Mouse (Mus musculus) kidney, postnatal 25 days (tissue): Measurements from ENCODE around the gene Rab5b.
"Not testable (repeated sequence)": the region's sequence is repeated elsewhere in the genome, so short reads cannot be mapped to it uniquely, and the experiment has no call there.

Experiments used
- DNase-seq, 2 experiments: peaks; one replicate each; pipeline ENCODE4 v3.0.0; 2021; ENCODE audit warnings: mixed read lengths in 2 of 2

Rab5b gene

GRCm38 (mm10) chr10:128695992-128696807 lies at the start of gene Rab5b:
Rab5b (minus strand) TSS chr10:128696264.
- peak; percentile 98 to 100 for DNase-seq

GRCm38 (mm10) chr10:128744680-128745601 lies 48.9 kb upstream of the Rab5b start, which contains the start of gene Dgka:
Dgka (minus strand) TSS chr10:128744855.
- peak; percentile 14 to 52 for DNase-seq

- peak; percentile 45 to 78 for DNase-seq
Observed at GRCm38 (mm10) chr10:128744211-128744610, 48.1 kb upstream of the Rab5b start.

- peak; percentile 66 to 88 for DNase-seq
Observed at GRCm38 (mm10) chr10:128743791-128744191, 47.7 kb upstream of the Rab5b start.

GRCm38 (mm10) chr10:128743235-128743634 lies 47.2 kb upstream of the Rab5b start:
- DNase-seq, result no peak

- no peak for DNase-seq
Observed at GRCm38 (mm10) chr10:128742616-128743015, 46.6 kb upstream of the Rab5b start.

GRCm38 (mm10) chr10:128740296-128740695 lies 44.2 kb upstream of the Rab5b start:
- DNase-seq, result no peak

- DNase-seq, result peak; percentile 10 to 61
Observed at GRCm38 (mm10) chr10:128737435-128737834, 41.4 kb upstream of the Rab5b start.

- DNase-seq, result no peak
Observed at GRCm38 (mm10) chr10:128731992-128732391, 35.9 kb upstream of the Rab5b start.

- DNase-seq, result peak; percentile 81 to 89
Observed at GRCm38 (mm10) chr10:128731002-128731433, 35.0 kb upstream of the Rab5b start.

- DNase-seq, result no peak
Observed at GRCm38 (mm10) chr10:128728059-128728458, 32.0 kb upstream of the Rab5b start.

- DNase-seq, result not testable (repeated sequence)
Observed at GRCm38 (mm10) chr10:128725466-128725865, 29.4 kb upstream of the Rab5b start.

GRCm38 (mm10) chr10:128715559-128716537 lies 19.8 kb upstream of the Rab5b start:
- DNase-seq, result peak in 1 of 2 experiments; percentile 15

- not testable (repeated sequence) for DNase-seq
Observed at GRCm38 (mm10) chr10:128711318-128711717, 15.3 kb upstream of the Rab5b start.

GRCm38 (mm10) chr10:128705317-128705693 lies 9.2 kb upstream of the Rab5b start:
- DNase-seq, result peak in 1 of 2 experiments; percentile 12

GRCm38 (mm10) chr10:128704491-128705316 lies 8.6 kb upstream of the Rab5b start, which contains the start of gene Cdk2:
Cdk2 (minus strand) TSS chr10:128705031.
- peak; percentile 96 to 97 for DNase-seq

- no peak for DNase-seq
Observed at GRCm38 (mm10) chr10:128703895-128704294, 7.8 kb upstream of the Rab5b start, which contains the start of gene Pmel. Pmel (plus strand) TSS chr10:128704195.

GRCm38 (mm10) chr10:128702328-128703007 lies 6.4 kb upstream of the Rab5b start:
- no peak for DNase-seq

- DNase-seq, result no peak
Observed at GRCm38 (mm10) chr10:128700712-128701111, 4.6 kb upstream of the Rab5b start.

- DNase-seq, result no peak
Observed at GRCm38 (mm10) chr10:128699611-128700010, 3.5 kb upstream of the Rab5b start.
